Mouse (Mus musculus) splenic B cell, adult 2 months (primary cell): ENCODE data around the gene Slc38a10.

ENCODE experiments used
- DNase-seq: peaks from one replicate; pipeline ENCODE4 v3.0.0-alpha.2; 2011; ENCODE audit warnings: low read depth, low spot score
- H3K27me3 ChIP-seq: 2 replicates; pipeline ENCODE4 v1.6.1; 2012; ENCODE audit warnings: mild to moderate bottlenecking, low read length, moderate library complexity, mixed read lengths; ENCODE audit not compliant: control insufficient read depth, poor library complexity, insufficient read depth, severe bottlenecking
- H3K36me3 ChIP-seq: 2 replicates; pipeline ENCODE4 v1.6.1; 2012; ENCODE audit warnings: mild to moderate bottlenecking, low read length, moderate library complexity, mixed read lengths; ENCODE audit not compliant: control insufficient read depth, poor library complexity, insufficient read depth, severe bottlenecking

Gene Slc38a10

DNA sequence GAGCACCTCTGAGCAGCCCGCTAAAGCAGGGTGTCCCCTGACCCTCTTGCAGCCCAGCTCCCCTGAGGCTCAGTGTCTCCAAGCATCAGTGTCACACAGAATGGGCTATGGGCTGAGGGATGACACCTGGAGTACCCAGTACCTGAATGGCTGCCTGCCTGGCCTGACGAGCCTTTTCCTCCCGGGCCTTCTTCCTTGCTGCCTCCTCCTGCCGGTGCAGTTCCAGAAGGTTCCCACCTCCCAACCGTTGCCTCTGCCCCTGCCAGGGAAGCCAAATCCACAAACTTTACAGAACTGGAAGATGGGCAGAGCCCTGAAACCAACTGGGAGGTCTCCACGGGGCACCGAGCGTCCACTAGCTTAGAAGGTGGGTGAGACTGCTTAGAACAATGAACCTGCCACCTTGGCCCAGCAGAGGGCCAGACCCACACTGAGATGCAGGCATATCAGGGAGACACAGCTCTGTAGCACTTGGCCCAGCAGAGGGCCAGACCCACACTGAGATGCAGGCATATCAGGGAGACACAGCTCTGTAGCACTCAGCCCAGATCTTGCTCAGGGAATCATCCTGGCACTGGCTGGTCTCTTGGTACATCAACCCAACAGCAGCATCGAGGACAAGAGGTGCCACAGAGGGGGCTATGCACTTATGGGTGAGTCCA, 78.0 kb downstream of the Slc38a10 start:
- DNase-seq, result no peak
- no peaks in the 10 kb centered on the region for H3K36me3 ChIP-seq
- H3K27me3 ChIP-seq, result no peaks in the 10 kb centered on the region

GRCm38 (mm10) chr11:120071731-120072320, 79.3 kb downstream of the Slc38a10 start:
- no peaks in the 10 kb centered on the region for H3K36me3 ChIP-seq
- H3K27me3 ChIP-seq, result no peaks in the 10 kb centered on the region
- no peak for DNase-seq

DNA sequence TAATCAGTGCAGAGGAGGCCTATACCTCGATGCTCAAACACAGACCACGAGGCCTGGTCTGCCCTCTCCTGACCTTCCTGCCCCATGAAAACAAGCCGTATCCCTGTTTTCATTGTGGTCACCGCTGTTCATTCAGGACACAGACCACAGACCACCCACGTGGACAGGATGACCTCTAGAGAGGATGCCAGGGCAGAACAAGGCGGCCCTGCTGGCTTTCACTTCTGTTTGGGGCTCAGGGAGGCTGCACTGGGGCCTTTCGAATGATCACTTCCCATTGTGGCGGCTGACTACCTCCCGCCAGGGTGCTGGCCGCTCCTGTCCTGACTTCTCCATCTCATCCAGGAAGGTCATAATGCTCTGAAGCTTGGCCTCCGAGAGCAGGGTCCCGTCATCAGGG, 80.1 kb downstream of the Slc38a10 start:
- no peaks in the 10 kb centered on the region for H3K27me3 ChIP-seq
- no peak for DNase-seq
- H3K36me3 ChIP-seq, result no peaks in the 10 kb centered on the region

- no peaks in the 10 kb centered on the region for H3K27me3 ChIP-seq
- DNase-seq, result no peak
- no peaks in the 10 kb centered on the region for H3K36me3 ChIP-seq
These were observed 80.7 kb downstream of the Slc38a10 start for GRCm38 (mm10) chr11:120070286-120070930.

DNA sequence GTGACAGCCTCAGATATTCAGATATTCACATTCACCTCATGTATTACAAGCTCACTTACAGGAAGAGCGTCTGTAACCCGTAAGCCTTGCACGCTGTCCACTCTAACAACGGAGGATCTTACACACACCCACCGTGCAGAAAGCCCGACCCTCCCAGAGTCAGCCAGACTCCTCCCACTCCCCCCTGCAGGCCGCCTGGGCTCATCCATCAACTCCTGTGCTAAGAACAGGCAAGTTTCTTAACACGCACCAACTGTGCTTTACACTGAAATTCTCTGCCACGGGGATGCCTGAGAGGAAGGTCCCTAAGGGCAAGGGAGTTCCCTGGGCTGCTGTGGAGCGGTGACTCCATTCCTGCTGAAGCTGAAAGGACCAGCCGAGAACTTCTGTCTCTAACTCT, 81.9 kb downstream of the Slc38a10 start:
- H3K36me3 ChIP-seq, result no peaks in the 10 kb centered on the region
- no peaks in the 10 kb centered on the region for H3K27me3 ChIP-seq
- no peak for DNase-seq

DNA sequence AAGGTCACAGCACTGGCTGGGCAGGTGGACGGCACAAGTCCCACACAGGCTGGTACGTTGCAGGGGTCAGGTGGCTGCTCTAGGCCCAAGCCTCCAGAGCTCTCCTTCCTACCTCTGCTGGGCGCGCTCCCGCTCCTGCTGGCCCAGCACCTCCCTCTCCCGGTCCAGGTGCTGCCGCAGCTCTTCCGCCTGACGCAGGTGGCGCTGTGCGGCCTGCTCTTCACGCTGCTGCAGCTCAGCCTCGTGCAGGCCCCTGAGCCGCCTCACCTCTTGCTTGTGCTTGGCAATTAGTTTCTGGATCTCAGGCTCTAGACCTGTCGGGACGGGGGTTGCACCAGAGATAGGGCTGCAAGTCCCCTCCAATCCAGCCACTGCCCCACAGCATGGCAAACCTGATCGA, 83.3 kb downstream of the Slc38a10 start:
- DNase-seq, result no peak
- Histone ChIP-seq H3K27me3 (no peaks in the 10 kb centered on the region), H3K36me3 (no peaks in the 10 kb centered on the region)

GRCm38 (mm10) chr11:120065291-120065690, 85.9 kb downstream of the Slc38a10 start:
- no peaks in the 10 kb centered on the region for H3K27me3 ChIP-seq
- H3K36me3 ChIP-seq, result no peaks in the 10 kb centered on the region
- DNase-seq, result peak; percentile 58

DNA sequence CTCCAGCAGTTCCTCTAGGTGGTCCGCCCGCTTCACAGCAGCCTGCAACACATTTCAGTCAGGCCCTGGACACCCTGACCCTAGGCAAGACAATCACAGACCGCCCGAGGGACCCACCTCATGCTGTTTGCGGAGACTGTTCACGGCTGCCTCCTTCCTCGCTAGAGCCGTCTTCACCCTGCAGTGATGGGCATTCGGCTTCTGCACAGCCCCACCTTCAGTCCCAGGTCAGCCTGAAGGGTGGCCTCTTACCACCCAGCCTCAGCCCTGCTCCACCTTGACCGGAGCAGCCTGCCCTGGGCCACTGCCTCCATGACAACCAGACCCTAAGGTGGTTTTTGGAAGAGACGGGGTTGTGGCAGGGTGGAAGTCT, 86.5 kb downstream of the Slc38a10 start:
- no peaks in the 10 kb centered on the region for H3K27me3 ChIP-seq
- H3K36me3 ChIP-seq, result no peaks in the 10 kb centered on the region
- DNase-seq, result no peak

DNA sequence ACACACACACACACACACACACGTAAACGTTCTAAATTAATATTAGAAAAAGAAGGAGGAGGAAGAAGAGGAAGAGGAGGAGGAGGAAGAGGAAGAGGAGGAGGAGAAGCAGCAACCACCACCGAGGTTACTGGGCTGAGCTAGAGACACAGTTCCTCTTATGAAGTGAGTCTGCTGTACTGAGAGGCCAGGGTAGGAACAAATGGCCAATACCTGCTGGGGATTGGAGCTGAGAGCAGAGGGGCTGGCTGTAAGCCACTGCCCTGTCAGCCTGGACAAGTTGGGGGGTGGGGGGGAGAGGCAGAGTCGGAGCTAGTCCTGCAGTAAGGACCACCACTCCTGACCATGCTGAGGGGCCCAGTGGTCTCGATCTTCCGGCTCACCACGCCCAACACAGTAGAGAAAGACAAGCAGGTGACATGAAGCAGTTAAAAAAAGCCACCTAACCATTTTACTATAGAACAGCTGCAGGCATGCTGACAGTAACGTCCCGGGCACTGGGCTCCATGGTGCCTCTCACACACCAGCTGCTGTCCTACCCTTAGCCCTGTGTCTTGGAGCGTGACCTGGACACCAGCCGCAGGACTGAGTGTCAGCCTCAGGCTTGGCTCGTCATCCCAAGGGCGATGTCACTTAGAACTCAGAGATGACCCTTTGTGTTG, 87.0 kb downstream of the Slc38a10 start:
- H3K36me3 ChIP-seq, result no peaks in the 10 kb centered on the region

DNA sequence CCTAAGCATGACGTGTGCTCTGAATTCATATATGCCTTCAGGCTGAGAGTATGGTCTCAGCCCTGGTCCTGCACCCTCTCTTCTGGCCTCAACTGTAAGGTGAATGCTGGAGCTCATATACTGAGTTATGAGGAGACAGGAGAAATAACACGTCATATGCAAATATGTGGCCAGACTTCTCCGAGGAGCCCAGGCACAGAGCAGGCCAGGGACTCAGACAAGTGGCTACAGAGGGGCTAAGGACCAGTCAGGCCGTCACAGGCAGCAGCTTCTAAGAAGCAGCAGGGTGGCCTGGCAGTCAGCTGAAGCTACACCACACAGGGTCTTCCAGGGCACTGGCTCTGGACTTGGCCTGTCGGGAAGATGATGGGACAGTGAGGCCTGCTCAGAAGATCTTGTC, 87.8 kb downstream of the Slc38a10 start:
- no peak for DNase-seq
- Histone ChIP-seq H3K36me3 (no peaks in the 10 kb centered on the region), H3K27me3 (no peaks in the 10 kb centered on the region)

More for the DNA sequence above, 87.0 kb downstream of the Slc38a10 start:
- DNase-seq, result no peak
- no peaks in the 10 kb centered on the region for H3K27me3 ChIP-seq

- no peak for DNase-seq
- H3K36me3 ChIP-seq, result no peaks in the 10 kb centered on the region
- H3K27me3 ChIP-seq, result no peaks in the 10 kb centered on the region
These were observed 90.5 kb downstream of the Slc38a10 start for GRCm38 (mm10) chr11:120060634-120061033.

GRCm38 (mm10) chr11:120055953-120056732, 95.0 kb downstream of the Slc38a10 start:
- Histone ChIP-seq H3K27me3 (no peaks in the 10 kb centered on the region), H3K36me3 (no peaks in the 10 kb centered on the region)

More at GRCm38 (mm10) chr11:120055953-120056732, 95.0 kb downstream of the Slc38a10 start:
- DNase-seq, result no peak
